Mouse (Mus musculus) testis, adult 2 months (tissue): ENCODE data around the gene Mrpl33.

ENCODE experiments used
- CTCF ChIP-seq: fragments of 200-500 bp; IDR thresholded peaks from 2 replicates; pipeline ENCODE4 v1.5.1; 2012; ENCODE audit warnings: low read depth, mild to moderate bottlenecking, inconsistent platforms, low read length, moderate library complexity; ENCODE audit not compliant: control insufficient read depth, insufficient read depth, insufficient replicate concordance
- POLR2A ChIP-seq: fragments of 200-500 bp; IDR thresholded peaks from 2 replicates; pipeline ENCODE4 v1.6.1; 2012; ENCODE audit warnings: low read depth, mild to moderate bottlenecking, inconsistent platforms, low read length, moderate library complexity; ENCODE audit not compliant: control insufficient read depth

DNA sequence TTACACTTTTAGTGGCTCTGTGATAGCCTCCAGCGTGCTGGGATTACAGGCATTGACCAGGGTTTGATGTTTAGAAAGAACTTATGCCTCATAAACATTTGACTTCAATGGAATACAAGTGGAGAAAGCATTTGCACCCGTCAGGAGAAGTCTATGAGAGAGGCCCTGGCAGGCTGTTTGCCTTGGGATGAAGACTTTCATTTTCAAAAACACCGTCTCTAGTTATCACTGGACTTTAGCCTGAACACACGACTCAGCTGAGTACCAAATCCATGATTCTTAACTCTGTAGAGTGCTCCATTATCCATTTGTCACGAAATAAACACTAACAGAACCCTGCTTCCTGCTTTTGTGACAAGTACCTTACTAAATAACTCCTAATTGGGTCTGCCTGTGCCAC is 73.2 kb downstream of the Mrpl33 start:
- TF ChIP-seq CTCF (no peak), POLR2A (no peak)
